Mouse (Mus musculus) forebrain, embryonic 15.5 days (tissue): ENCODE measurements around the gene Dnm2. TPM values are rescaled to one million over a fixed set of nuclear protein-coding genes. Genes with fewer than 3 reads are reported as not detected.
A peak's percentile ranks its signal among the peaks of the same experiment; 100 is the strongest.

Experiments used
- ATAC-seq: fragments of 200-750 bp; cut with Nextera tagmentation; replicated peaks from 2 replicates; pipeline ENCODE4 v1.8.0; 2017; ENCODE audit warnings: mild to moderate bottlenecking, moderate TSS enrichment, moderate library complexity
- H3K27ac ChIP-seq: fragments of 300-500 bp; sonication (generic); replicated peaks from 2 replicates; pipeline ENCODE4 v1.5.1; 2015; ENCODE audit warnings: mild to moderate bottlenecking, inconsistent platforms
- H3K27me3 ChIP-seq: fragments of 300-500 bp; sonication (generic); 2 replicates; pipeline ENCODE4 v1.6.1; 2015; ENCODE audit warnings: inconsistent platforms
- H3K36me3 ChIP-seq: fragments of 300-500 bp; sonication (generic); 2 replicates; pipeline ENCODE4 v1.6.1; 2015; ENCODE audit warnings: mild to moderate bottlenecking, inconsistent platforms
- H3K4me1 ChIP-seq: fragments of 300-500 bp; sonication (generic); 2 replicates; pipeline ENCODE4 v1.6.1; 2015; ENCODE audit warnings: inconsistent platforms
- H3K4me2 ChIP-seq: fragments of 300-500 bp; sonication (generic); replicated peaks from 2 replicates; pipeline ENCODE4 v1.6.1; 2015; ENCODE audit warnings: mild to moderate bottlenecking, inconsistent platforms
- H3K4me3 ChIP-seq: fragments of 300-500 bp; sonication (generic); 2 replicates; pipeline ENCODE4 v1.5.1; 2015; ENCODE audit warnings: mild to moderate bottlenecking, inconsistent platforms
- H3K9ac ChIP-seq: fragments of 300-500 bp; sonication (generic); replicated peaks from 2 replicates; pipeline ENCODE4 v1.6.1; 2015; ENCODE audit warnings: mild to moderate bottlenecking, inconsistent platforms
- H3K9me3 ChIP-seq: fragments of 300-500 bp; sonication (generic); 2 replicates; pipeline ENCODE4 v1.6.1; 2016; ENCODE audit warnings: inconsistent platforms
- WGBS: fragments of 180-500 bp; shearing (Covaris S2); methylation state at CpG from one replicate; pipeline ENCODE4 v1.1.7; 2015; ENCODE audit warnings: mixed read lengths; 5-methylcytosine and 5-hydroxymethylcytosine counted together
- polyA plus RNA-seq: library from polyadenylated mRNA; unstranded; fragments of >200 nt; fragmentation: Nextera tagmentation; extraction: Ambion mirVana; gene quantifications from 2 replicates; pipeline ENCODE4 v1.2.1, GENCODE M21; 2015

Gene Dnm2
- polyA plus RNA-seq, 1 experiment from 2014 or later: 74.7 TPM

DNA sequence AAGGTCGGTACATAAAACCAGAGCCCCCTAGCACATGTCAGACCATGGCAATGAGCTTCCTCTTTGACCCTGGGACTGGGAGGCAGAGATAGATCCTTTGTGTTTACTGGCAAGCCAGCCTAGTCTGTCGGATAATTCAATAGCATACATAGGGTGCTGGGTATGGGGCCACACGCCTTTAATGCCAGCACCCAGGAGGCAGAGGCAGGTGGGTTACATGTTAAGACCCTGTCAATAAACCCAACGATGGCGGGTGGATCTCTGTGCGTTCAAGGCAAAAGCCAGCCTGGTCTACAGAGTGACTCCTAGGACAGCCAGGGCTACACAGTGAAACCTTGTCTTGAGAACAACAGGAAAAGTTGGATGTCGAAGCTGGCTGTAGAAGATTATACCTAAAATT, 16.1 kb upstream of the Dnm2 start:
- H3K4me2 ChIP-seq: no peak overlapping the region
- H3K27ac ChIP-seq: no peak overlapping the region; the same call in 1 of the 2 replicates
- H3K9ac ChIP-seq: no peak overlapping the region
- no peak for ATAC-seq
- H3K27me3 ChIP-seq: no peaks in the 10 kb centered on the region
- H3K9me3 ChIP-seq: no peaks in the 10 kb centered on the region
- peaks cover 20% of the 10 kb centered on the region for H3K4me1 ChIP-seq
- peaks cover 34% of the 10 kb centered on the region for H3K36me3 ChIP-seq
- no peak overlapping the region for H3K4me3 ChIP-seq
- WGBS: 74% methylated on average over 7 of the region's 7 CpGs

DNA sequence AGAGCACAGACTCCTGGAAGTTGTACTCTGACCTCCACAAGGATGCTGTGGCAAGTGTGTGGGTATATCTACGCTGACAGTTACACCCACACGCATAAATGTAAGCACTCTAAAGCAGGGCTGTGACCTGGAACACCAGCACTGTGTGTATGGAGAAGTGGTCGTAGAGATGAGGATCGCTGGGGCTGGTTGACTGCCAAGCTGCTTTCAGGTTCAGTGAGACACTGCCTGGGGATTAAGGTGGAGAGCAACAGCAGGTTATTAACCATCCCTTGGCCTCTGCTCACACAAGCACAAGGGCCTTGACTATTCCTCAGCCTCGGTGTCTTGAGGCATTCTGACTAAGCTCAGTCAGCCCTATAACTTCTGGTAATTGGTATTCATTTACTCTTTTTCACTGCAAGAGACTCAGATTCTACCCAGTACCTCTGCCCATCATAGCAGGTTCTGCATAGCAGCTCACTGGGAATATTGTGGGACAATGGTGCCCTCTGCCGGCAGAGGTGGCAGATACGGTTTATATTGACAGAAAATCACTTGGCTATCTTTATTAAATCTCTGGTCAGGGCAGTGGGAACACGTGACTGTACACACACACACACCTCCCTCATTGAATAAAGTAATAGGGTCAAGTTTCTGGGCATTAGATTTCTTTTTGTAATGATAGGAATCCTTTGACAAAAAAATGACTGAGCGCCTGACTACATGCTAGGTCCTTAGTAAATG, 15.0 kb upstream of the Dnm2 start:
- Histone ChIP-seq H3K4me1 (peaks cover 20% of the 10 kb centered on the region), H3K4me2 (no peak overlapping the region), H3K36me3 (peaks cover 26% of the 10 kb centered on the region), H3K27ac (peak overlapping the region; percentile 33; the same call in 1 of the 2 replicates), H3K27me3 (no peaks in the 10 kb centered on the region), H3K9ac (no peak overlapping the region), H3K4me3 (no peak overlapping the region), H3K9me3 (no peaks in the 10 kb centered on the region)
- WGBS: 31% methylated on average over 9 of the region's 9 CpGs
- ATAC-seq: no peak

DNA sequence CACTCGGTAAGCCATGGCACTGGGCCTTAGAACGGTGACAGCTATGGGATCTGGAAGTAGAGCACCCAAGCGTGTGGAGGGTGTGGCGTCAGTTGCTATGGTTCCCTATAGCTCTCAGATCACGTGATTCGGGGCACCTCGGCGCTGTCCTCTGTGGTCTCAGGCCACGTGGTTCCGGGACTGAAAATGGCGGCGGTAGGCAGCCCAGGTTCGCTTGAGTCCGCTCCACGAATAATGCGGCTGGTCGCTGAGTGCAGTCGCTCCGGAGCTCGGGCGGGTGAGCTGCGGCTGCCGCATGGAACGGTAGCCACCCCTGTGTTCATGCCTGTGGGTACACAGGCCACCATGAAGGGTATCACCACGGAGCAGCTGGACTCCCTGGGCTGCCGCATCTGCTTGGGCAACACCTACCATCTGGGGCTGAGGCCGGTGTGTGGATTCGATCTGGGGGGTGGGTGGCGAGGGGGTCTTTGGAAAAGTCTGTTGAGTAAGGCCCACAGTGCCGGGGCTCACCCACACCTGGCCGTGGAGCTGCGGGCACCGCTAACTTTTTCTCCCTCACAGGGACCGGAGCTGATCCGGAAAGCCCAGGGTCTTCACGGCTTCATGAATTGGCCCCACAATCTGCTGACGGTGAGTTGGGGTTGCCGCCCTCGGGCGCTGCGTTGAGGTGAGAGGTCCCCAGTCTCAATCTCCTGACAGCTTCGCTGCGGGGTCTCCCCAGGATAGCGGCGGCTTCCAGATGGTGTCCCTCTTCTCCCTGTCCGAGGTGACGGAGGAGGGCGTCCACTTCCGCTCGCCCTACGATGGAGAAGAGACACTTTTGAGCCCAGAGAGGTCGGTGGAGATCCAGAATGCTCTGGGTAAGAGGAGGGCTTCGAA, 12.8 kb upstream of the Dnm2 start, which contains the start of gene Qtrt1:
TSS of gene Qtrt1 (plus strand) at position 169 of the 882 bp plus-strand sequence.
- H3K9ac ChIP-seq: peak within 1 kb of the TSS; percentile 77
- peak within 1 kb of the TSS; percentile 69 for H3K27ac ChIP-seq
- peak within 1 kb of the TSS; percentile 76 for H3K4me2 ChIP-seq
- H3K4me3 ChIP-seq: peak within 1 kb of the TSS; percentile 87
- H3K4me1 ChIP-seq: peaks cover 20% of the 10 kb centered on the region
- H3K36me3 ChIP-seq: peaks cover 10% of the 10 kb centered on the region
- peak; percentile 96 for ATAC-seq
- 2% methylated on average over 53 of the region's 53 CpGs for WGBS
- no peaks in the 10 kb centered on the region for H3K9me3 ChIP-seq
- no peaks in the 10 kb centered on the region for H3K27me3 ChIP-seq

DNA sequence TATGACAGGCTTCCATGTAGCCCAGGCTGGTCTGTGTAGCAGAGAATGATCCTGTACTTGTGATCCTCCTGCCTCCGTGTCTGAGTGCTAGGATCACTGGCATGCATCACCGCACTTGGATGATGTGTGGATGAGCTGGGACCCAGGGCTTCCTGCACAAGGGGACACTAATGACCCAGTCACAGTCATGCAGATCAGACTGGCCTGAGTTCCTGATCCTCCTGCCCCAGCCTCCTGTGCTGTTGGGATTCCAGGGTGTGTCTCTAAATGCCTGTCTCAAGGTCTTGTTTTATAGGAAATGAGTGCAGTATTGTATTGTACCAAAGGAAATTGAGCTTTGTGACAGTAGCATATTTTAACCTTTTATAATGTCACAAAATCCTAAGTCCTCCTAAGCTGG, 6.8 kb upstream of the Dnm2 start:
- Histone ChIP-seq H3K36me3 (peaks cover 33% of the 10 kb centered on the region), H3K27me3 (no peaks in the 10 kb centered on the region)

DNA sequence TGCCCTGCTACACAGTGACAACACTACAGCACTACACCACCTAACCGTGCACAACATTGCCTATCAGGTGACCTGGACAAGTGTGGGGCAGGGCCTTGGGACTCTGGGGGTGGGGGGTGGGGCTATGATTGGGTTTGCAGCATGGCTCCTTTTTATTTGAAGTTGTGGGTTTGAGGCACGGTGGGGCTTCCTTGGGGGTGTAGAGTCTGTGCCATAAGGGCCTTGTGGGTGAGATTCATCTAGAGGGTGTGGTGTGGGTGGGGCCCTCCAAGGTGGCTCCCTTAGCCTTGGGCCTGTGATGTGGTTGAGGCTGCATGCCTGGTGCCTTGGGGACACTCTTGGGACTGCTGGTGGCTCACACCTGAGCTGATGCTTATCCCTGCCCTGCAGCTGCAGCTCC, 5.1 kb upstream of the Dnm2 start:
- 85% methylated on average over 2 of the region's 2 CpGs for WGBS
- Histone ChIP-seq H3K27me3 (no peaks in the 10 kb centered on the region), H3K4me3 (no peak overlapping the region), H3K4me2 (no peak overlapping the region), H3K4me1 (peaks cover 5% of the 10 kb centered on the region), H3K9me3 (no peaks in the 10 kb centered on the region), H3K9ac (no peak overlapping the region), H3K27ac (no peak overlapping the region), H3K36me3 (peaks cover 29% of the 10 kb centered on the region)
- ATAC-seq: no peak

More for the DNA sequence above, 6.8 kb upstream of the Dnm2 start:
- Histone ChIP-seq H3K9ac (no peak overlapping the region), H3K4me3 (no peak overlapping the region), H3K4me1 (peaks cover 1% of the 10 kb centered on the region), H3K4me2 (no peak overlapping the region), H3K9me3 (no peaks in the 10 kb centered on the region), H3K27ac (no peak overlapping the region)
- ATAC-seq: no peak
- 98% methylated on average over 2 of the region's 2 CpGs for WGBS

DNA sequence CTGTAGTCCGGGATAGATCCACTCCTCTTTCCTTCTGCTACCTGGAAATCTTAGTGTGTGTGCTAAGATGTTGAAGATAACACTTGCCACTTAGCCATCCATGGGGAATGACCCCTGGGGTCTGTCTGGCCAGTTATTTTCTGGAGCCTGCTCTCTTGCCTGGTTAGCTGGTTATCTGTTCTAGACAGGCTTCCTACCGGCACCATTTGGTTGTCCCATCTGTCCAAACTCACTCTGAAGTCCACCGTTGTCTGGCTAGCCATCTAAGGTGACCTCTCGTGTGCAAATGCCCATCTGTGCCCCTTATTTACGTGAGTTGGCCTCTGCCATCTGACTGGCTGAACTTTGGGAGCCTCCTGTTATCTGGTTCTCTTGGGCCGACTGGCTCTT, 843 bp downstream of the Dnm2 start:
- no peaks in the 10 kb centered on the region for H3K27me3 ChIP-seq

DNA sequence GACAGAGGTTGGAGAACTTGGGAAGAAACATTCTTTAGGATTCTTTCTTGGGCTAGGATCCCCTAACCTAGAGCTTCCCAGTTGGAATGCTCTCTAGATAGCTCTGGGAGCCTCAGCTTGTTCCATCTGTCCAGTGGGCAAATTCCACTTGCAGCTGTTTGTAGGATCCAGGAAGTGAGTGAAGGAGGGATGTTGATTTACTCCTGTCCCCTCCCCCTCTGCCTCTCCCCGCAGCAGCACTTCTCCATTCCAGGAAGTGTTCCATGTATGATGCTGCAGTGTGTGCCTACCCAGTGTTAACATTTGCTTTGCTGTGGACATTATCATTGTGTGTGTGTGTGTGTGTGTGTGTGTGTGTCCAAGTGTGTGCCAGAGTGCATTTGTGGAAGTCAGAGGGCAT, 1.3 kb downstream of the Dnm2 start:
- ATAC-seq: no peak
- Histone ChIP-seq H3K27ac (no peak overlapping the region), H3K4me3 (peak overlapping the region; percentile 97), H3K9me3 (no peaks in the 10 kb centered on the region), H3K27me3 (no peaks in the 10 kb centered on the region), H3K9ac (peak overlapping the region; percentile 90), H3K4me2 (peak overlapping the region; percentile 80), H3K4me1 (peaks cover 57% of the 10 kb centered on the region), H3K36me3 (no peaks in the 10 kb centered on the region)
- WGBS: 48% methylated on average over 1 of the region's 1 CpGs

More for the DNA sequence above, 843 bp downstream of the Dnm2 start:
- WGBS: 9% methylated on average over 6 of the region's 6 CpGs
- peaks cover 52% of the 10 kb centered on the region for H3K4me1 ChIP-seq
- 0 out of 2 replicates have a peak, but pooled peaks cover 2% of the 10 kb centered on the region for H3K36me3 ChIP-seq
- H3K9me3 ChIP-seq: no peaks in the 10 kb centered on the region
- H3K4me2 ChIP-seq: peak overlapping the region; percentile 80
- H3K27ac ChIP-seq: no peak overlapping the region
- ATAC-seq: no peak
- peak overlapping the region; percentile 97 for H3K4me3 ChIP-seq
- peak overlapping the region; percentile 90 for H3K9ac ChIP-seq

DNA sequence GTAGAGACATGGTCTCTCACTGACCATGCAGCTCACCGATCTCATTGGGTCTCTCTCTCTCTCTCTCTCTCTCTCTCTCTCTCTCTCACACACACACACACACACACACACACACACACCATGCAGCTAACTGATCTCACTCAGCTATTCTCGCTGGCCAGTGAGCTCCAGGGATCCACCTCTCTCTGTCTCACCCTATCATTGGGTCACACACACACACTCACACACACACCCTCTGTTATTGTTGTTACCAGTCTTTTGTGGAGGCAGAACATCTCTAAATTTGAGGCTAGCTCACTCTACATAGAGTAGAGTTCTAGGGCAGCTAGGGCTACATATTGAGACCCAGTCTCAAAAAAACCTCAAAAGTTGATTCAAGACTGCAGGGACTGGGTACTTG, 1.8 kb downstream of the Dnm2 start:
- 0 out of 2 replicates have a peak overlapping the region, but pooled peaks have one; percentile 97 for H3K4me3 ChIP-seq
- H3K4me1 ChIP-seq: peaks cover 62% of the 10 kb centered on the region
- ATAC-seq: no peak
- no peaks in the 10 kb centered on the region for H3K27me3 ChIP-seq
- H3K27ac ChIP-seq: no peak overlapping the region
- no peaks in the 10 kb centered on the region for H3K9me3 ChIP-seq
- peak overlapping the region; percentile 80; the same call in 1 of the 2 replicates for H3K4me2 ChIP-seq
- WGBS: 89% methylated on average over 2 of the region's 2 CpGs
- no peaks in the 10 kb centered on the region for H3K36me3 ChIP-seq
- no peak overlapping the region; the same call in 1 of the 2 replicates for H3K9ac ChIP-seq

DNA sequence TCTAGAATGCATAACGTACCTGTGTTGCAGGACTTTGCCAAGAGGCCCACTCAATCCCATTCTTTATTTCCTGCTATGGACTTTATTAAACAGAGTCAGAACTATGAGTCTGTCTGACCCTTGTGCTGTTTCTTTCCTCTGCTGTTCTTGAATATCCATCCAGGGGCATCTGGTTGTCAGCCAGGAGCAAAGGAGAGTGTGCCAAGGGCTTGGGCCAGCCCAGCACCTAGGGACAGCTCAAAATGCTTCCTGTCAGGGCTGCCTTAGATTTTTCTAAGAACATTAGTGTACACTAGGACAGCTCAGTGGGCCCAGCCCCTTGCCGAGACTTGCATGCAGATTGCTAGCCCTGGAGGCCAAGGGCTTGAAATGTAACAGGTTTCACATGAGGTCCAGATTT, 3.1 kb downstream of the Dnm2 start:
- H3K27ac ChIP-seq: no peak overlapping the region
- H3K4me2 ChIP-seq: no peak overlapping the region
- WGBS: 91% methylated on average over 2 of the region's 2 CpGs
- no peaks in the 10 kb centered on the region for H3K9me3 ChIP-seq
- H3K4me1 ChIP-seq: peaks cover 63% of the 10 kb centered on the region
- H3K4me3 ChIP-seq: no peak overlapping the region
- no peak overlapping the region for H3K9ac ChIP-seq
- no peaks in the 10 kb centered on the region for H3K27me3 ChIP-seq
- ATAC-seq: no peak
- no peaks in the 10 kb centered on the region for H3K36me3 ChIP-seq

DNA sequence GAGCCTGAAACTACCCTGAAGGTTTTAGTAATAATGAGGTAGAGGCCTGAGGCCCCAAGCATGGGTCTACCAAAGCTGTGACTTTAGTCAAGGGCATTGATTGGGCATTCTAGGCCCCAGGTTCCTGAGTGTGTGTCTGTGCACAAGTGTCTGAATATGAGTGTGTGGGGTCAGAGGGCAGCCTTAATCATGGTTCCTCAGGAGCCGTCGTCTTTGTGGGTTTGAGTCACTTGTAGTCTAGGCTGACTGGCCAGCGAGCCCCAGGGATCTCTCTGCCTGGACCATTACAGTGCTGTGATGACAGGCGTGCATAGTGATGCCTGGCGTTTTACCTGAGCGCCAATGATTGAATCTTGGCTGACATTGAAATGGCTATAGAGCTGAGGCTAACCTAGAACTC, 3.5 kb downstream of the Dnm2 start:
- Histone ChIP-seq H3K27ac (no peak overlapping the region), H3K27me3 (no peaks in the 10 kb centered on the region), H3K4me2 (no peak overlapping the region), H3K4me3 (no peak overlapping the region), H3K9me3 (no peaks in the 10 kb centered on the region), H3K9ac (no peak overlapping the region), H3K4me1 (peaks cover 66% of the 10 kb centered on the region), H3K36me3 (no peaks in the 10 kb centered on the region)
- WGBS: 91% methylated on average over 6 of the region's 6 CpGs
- ATAC-seq: no peak

DNA sequence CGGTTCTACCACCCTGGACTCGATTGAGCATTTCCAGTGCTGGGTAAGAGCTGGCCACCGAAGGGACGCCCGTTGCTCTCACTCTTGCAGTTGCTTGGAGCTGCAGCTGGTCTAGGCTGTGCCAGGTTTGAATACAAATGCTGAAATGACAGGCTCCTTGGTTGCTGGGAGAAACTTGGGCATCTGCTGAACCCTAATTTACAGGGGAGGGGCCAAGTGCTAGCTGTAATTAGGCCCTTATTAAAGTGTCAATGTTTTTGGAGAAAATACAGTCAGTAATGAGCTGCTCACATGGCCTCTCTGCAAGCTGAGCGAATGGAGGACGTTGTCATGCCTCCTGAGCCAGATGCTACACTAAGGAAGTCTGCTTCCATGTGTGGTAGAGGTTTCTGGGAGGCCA, 6.0 kb downstream of the Dnm2 start:
- no peaks in the 10 kb centered on the region for H3K9me3 ChIP-seq

DNA sequence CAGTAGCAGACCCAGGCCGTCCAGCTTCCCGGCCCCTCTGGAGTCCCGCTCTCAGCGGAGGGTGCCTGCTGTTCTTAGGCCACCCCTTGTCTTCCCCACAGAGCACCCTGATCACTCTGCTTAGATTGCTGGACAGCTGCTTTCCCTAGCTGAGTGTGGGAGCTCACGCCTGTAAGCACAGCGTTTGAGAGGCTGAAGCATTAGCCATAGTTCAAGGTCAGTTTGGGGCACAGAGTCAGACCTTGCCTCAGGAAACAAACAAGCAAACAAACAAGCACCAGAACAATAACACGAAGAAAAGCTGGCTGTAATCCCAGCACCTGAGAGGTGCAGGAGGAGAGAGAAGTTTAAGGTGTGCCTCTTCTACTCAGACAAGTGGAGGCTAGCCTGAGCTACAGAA, 7.4 kb downstream of the Dnm2 start:
- no peaks in the 10 kb centered on the region for H3K27me3 ChIP-seq
- ATAC-seq: no peak
- H3K36me3 ChIP-seq: no peaks in the 10 kb centered on the region
- no peak overlapping the region for H3K4me2 ChIP-seq
- WGBS: 92% methylated on average over 7 of the region's 7 CpGs
- H3K9me3 ChIP-seq: no peaks in the 10 kb centered on the region
- H3K4me3 ChIP-seq: no peak overlapping the region
- no peak overlapping the region for H3K27ac ChIP-seq
- H3K4me1 ChIP-seq: peaks cover 52% of the 10 kb centered on the region
- no peak overlapping the region for H3K9ac ChIP-seq

More for the DNA sequence above, 6.0 kb downstream of the Dnm2 start:
- no peak overlapping the region for H3K4me3 ChIP-seq
- H3K27me3 ChIP-seq: no peaks in the 10 kb centered on the region
- H3K4me2 ChIP-seq: no peak overlapping the region
- 26% methylated on average over 7 of the region's 7 CpGs for WGBS
- peak; percentile 88 for ATAC-seq
- H3K36me3 ChIP-seq: no peaks in the 10 kb centered on the region
- H3K27ac ChIP-seq: peak overlapping the region; percentile 74
- peaks cover 61% of the 10 kb centered on the region for H3K4me1 ChIP-seq
- no peak overlapping the region for H3K9ac ChIP-seq
